8 mouse cellular contexts compared by ENCODE assay signal in genomic region chr16:23223166-23223870, GRCm38 (mm10). TPM values are rescaled to one million over a fixed set of nuclear protein-coding genes. Genes with fewer than 3 reads are reported as not detected.
DNase-seq lines count a peak whose midpoint lies in the region; ATAC-seq and TF ChIP-seq lines count a peak whose summit lies in the region.

No protein-coding gene starts in this region.

- H3K4me2 ChIP-seq in lung, embryonic 15.5 days = peak overlapping the region; percentile 82; the same call in 1 of the 2 replicates
- H3K4me2 ChIP-seq in hindbrain, postnatal 0 days (ENCODE audit: low read depth, low read length) = peak overlapping the region; percentile 96
- peak overlapping the region; percentile 93; the same call in 1 of the 2 replicates for H3K4me2 ChIP-seq in stomach, embryonic 16.5 days (ENCODE audit: low read depth, low read length)

- H3K27ac ChIP-seq in lung, embryonic 15.5 days = peak overlapping the region; percentile 94
- H3K27ac ChIP-seq in hindbrain, postnatal 0 days = peak overlapping the region; percentile 22; the same call in 1 of the 2 replicates
- peak overlapping the region; percentile 51; the same call in 1 of the 2 replicates for H3K27ac ChIP-seq in stomach, embryonic 16.5 days (ENCODE audit: low read length)

- 65% methylated on average over 12 of the region's 12 CpGs for WGBS in lung, embryonic 15.5 days
- WGBS in hindbrain, postnatal 0 days = 69% methylated on average over 12 of the region's 12 CpGs
- 64% methylated on average over 12 of the region's 12 CpGs for WGBS in stomach, embryonic 16.5 days

- peak; percentile 35 for ATAC-seq in frontal cortex, adult (ENCODE audit: low TSS enrichment)
- ATAC-seq in lung, embryonic 15.5 days (ENCODE audit: borderline replicate concordance, extremely low read depth, low FRiP score, low TSS enrichment) = no peak
- no peak for ATAC-seq in hindbrain, postnatal 0 days
- peak; percentile 23; the same call in 1 of the 2 replicates for ATAC-seq in stomach, embryonic 16.5 days (ENCODE audit: insufficient read depth, low FRiP score)
- no peak for ATAC-seq in erythroblast, adult 5-6 weeks (replicated peaks; ENCODE audit: low FRiP score, poor library complexity, severe bottlenecking)

- H3K27me3 ChIP-seq in lung, embryonic 15.5 days = no peaks in the 10 kb centered on the region
- H3K27me3 ChIP-seq in hindbrain, postnatal 0 days (ENCODE audit: insufficient read depth, low read length) = no peaks in the 10 kb centered on the region
- no peaks in the 10 kb centered on the region for H3K27me3 ChIP-seq in stomach, embryonic 16.5 days (ENCODE audit: control insufficient read depth, insufficient read depth, low read length)

- H3K4me1 ChIP-seq in lung, embryonic 15.5 days = peaks cover 32% of the 10 kb centered on the region
- no peaks in the 10 kb centered on the region; the same call in 1 of the 2 replicates for H3K4me1 ChIP-seq in hindbrain, postnatal 0 days (ENCODE audit: insufficient read depth, low read length)
- no peaks in the 10 kb centered on the region; the same call in 1 of the 2 replicates for H3K4me1 ChIP-seq in stomach, embryonic 16.5 days (ENCODE audit: control insufficient read depth, insufficient read depth, low read length)

- H3K4me3 ChIP-seq in lung, embryonic 15.5 days = 0 out of 2 replicates have a peak overlapping the region, but pooled peaks have one; percentile 67
- peak overlapping the region; percentile 62; the same call in 1 of the 2 replicates for H3K4me3 ChIP-seq in hindbrain, postnatal 0 days (ENCODE audit: low read length)
- H3K4me3 ChIP-seq in stomach, embryonic 16.5 days (replicated peaks; ENCODE audit: low read length) = no peak overlapping the region

- no peak for DNase-seq in frontal cortex, postnatal 10 days (ENCODE audit: low spot score in 2 of 2)
- no peak for DNase-seq in lung, postnatal 25 days (ENCODE audit: low spot score)
- DNase-seq in hindbrain, postnatal 0 days (ENCODE audit: low spot score) = peak; percentile 35
- DNase-seq in gastrocnemius, postnatal 4 days (ENCODE audit: low spot score in 2 of 2) = no peak

- no peak for TF ChIP-seq CTCF in hindbrain, postnatal 0 days (IDR thresholded peaks at IDR 0.05; ENCODE audit: low read depth)

- no peaks in the 10 kb centered on the region for H3K9me3 ChIP-seq in lung, embryonic 15.5 days
- no peaks in the 10 kb centered on the region for H3K9me3 ChIP-seq in hindbrain, postnatal 0 days (ENCODE audit: low read length)
- H3K9me3 ChIP-seq in stomach, embryonic 16.5 days (replicated peaks; ENCODE audit: control insufficient read depth, low read length) = no peaks in the 10 kb centered on the region

- no peaks in the 10 kb centered on the region for H3K36me3 ChIP-seq in lung, embryonic 15.5 days
- no peaks in the 10 kb centered on the region for H3K36me3 ChIP-seq in hindbrain, postnatal 0 days (ENCODE audit: insufficient read depth, low read length)
- H3K36me3 ChIP-seq in stomach, embryonic 16.5 days (ENCODE audit: control insufficient read depth, insufficient read depth, low read length) = no peaks in the 10 kb centered on the region

- H3K9ac ChIP-seq in lung, embryonic 15.5 days = no peak overlapping the region
- 0 out of 2 replicates have a peak overlapping the region, but pooled peaks have one; percentile 6 for H3K9ac ChIP-seq in hindbrain, postnatal 0 days (replicated peaks; ENCODE audit: low read length)
- H3K9ac ChIP-seq in stomach, embryonic 16.5 days (ENCODE audit: low read length) = no peak overlapping the region

RNA-seq across cellular contexts. Expression of gene St6gal1, which starts 1.2 kb away (rescaled TPM):
- 48.0 and 52.7 TPM in 2 replicates for polyA plus RNA-seq in lung, embryonic 15.5 days (2015; fragmentation: Nextera tagmentation; extraction: Ambion mirVana)
- 23.9 and 39.9 TPM in 2 replicates for total RNA-seq in hindbrain, postnatal 0 days (2014; rRNA removed)
- 10.4 and 11.6 TPM in 2 replicates for polyA plus RNA-seq in hindbrain, postnatal 0 days (2015; fragmentation: Nextera tagmentation; extraction: Ambion mirVana)
- polyA plus RNA-seq in stomach, embryonic 16.5 days (2015; fragmentation: Nextera tagmentation; extraction: Ambion mirVana) = 16.6 and 17.6 TPM in 2 replicates
- total RNA-seq in gastrocnemius, postnatal 4 days (2021) = 10 to 100 TPM; 13.9 to 16.4 TPM
- total RNA-seq in erythroblast, adult 5-6 weeks (2015; ENCODE audit: low replicate concordance) = 0.77 and 0.84 TPM in 2 replicates
- 1.1 and 1.4 TPM in 2 replicates for total RNA-seq in erythroblast, adult 5-6 weeks (2017; ENCODE audit: low replicate concordance)

Comparison
In these comparisons a context has a peak if more than half of its experiments do, and no peak if none do; other contexts are left out.
1. ATAC-seq: peak in frontal cortex, adult (single experiment) and stomach, embryonic 16.5 days (single experiment); none in lung, embryonic 15.5 days (single experiment), hindbrain, postnatal 0 days (single experiment) and erythroblast, adult 5-6 weeks (single experiment).
2. H3K27ac ChIP-seq: peak in every context shown above with its lines; median percentile 94 in lung, embryonic 15.5 days; 51 in stomach, embryonic 16.5 days; 22 in hindbrain, postnatal 0 days.
3. RNA of gene St6gal1, which starts 1.2 kb away (total RNA-seq): 23.9 to 39.9 TPM in hindbrain, postnatal 0 days and 13.9 to 16.4 TPM in gastrocnemius, postnatal 4 days; 0.77 to 1.4 TPM in erythroblast, adult 5-6 weeks; every median in the first group is over 4 times any median in the second.
4. Peak in every context shown above with its lines, with median percentiles within 50 percentile points of each other: H3K4me2 ChIP-seq.